Mouse (Mus musculus) cerebellum, postnatal 14 days (tissue): ENCODE results near the gene Pdrg1.

ENCODE experiments used
- DNase-seq, 2 experiments: peaks; one replicate each; pipeline ENCODE4 v3.0.0; 2021; ENCODE audit warnings: mixed read lengths in 2 of 2

The Pdrg1 gene

DNA sequence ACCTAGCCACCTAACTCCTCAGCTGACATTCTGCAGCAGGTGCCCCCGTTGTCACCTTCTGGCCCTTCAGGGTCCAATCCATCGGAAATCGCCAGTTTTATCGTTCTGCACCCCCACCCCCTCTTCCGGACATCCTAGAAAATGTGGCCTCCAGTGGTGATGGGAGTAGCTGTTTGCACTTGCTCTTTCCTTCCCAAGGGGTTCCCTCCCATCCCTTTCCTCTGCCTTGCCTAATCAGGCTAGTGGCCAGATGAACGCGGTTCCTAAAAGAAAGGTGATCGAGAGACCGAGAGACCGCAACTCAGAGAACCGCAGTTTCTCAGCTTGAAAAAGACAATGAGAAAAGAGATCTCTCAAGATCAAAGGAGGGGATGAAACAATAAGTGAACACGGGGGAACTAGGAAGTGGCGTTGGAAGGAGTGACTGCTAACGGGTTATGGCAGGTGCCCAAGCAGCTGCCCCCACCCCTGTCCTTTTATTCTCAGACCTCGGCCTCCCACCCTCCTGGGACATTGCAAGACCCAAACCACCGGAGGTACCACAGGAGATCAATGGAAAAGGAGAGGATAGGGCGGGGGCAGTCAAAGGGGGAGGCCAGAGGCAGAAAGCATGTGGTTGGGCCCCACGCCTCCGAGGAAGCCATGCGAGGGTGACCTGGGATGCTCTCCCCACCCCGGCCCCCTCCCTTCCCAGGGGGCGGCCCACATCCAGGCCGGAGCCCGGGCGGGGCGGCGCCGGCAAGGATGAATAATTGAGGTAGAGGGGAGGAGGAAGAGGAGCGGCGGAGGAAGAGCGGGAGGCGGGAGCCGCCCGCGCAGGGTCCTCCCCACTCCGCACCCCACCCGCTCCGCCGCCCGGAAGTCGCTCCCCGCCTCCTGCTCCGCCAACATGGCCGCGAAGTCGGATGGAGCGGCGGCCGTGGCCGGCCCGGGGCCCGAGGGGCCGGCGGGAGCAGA lies 16.2 kb upstream of the Pdrg1 start, which contains the start of gene Xkr7:
Xkr7 (plus strand) TSS at position 727 of the 957 bp plus-strand sequence.
- peak; percentile 79 to 84 for DNase-seq

DNA sequence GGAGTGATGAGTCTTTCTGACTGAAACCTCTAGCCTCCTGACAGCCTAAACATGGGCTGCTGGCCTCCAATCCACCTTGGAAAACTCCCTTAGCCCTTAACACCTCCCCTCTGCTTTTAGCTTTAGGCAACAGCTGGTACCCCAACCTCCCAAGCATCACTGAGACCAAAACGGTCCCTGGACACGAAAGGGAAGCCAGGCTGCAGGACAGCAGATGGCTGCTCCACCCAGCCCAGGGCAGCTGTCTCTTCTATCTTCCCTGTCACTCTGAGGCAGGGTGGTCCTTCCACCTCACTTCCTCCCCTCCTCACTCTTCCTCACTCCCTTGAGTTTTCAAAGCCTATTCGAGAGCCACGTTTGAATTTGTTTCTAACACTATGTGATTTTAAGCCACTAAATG lies 15.2 kb upstream of the Pdrg1 start:
- DNase-seq: peak in 1 of 2 experiments; percentile 57

- DNase-seq: peak in 1 of 2 experiments; percentile 70
Observed at GRCm38 (mm10) chr2:153027501-153027900, 12.3 kb upstream of the Pdrg1 start.

DNA sequence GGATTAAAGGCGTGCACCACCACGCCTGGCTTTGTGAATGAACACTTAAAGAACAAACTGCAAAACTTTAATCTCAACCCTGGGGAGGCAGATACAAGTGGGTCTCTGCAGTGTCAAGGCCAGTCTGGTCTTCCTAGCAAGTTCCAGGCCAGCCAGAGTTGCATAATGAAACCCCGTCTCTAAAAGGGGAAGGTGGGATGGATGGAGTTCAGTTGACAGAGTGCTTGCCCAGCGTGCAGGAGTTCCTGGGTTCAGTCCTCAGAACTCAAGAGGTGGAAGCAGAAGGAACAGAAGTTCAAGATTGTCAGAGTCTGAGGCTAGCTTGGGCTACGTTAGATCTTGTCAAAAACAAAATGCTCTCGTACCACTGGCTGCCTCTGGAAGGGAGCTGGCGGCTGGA lies 10.8 kb upstream of the Pdrg1 start:
- peak in 1 of 2 experiments; percentile 6 for DNase-seq

GRCm38 (mm10) chr2:153022855-153023254 lies 7.6 kb upstream of the Pdrg1 start:
- DNase-seq: peak in 1 of 2 experiments; percentile 12

GRCm38 (mm10) chr2:153021163-153021562 lies 5.9 kb upstream of the Pdrg1 start:
- DNase-seq: peak in 1 of 2 experiments; percentile 4

GRCm38 (mm10) chr2:153019355-153019754 lies 4.1 kb upstream of the Pdrg1 start:
- DNase-seq: peak in 1 of 2 experiments; percentile 34

- DNase-seq: peak in 1 of 2 experiments; percentile 12
Observed at GRCm38 (mm10) chr2:153016786-153017185, 1.6 kb upstream of the Pdrg1 start.

DNA sequence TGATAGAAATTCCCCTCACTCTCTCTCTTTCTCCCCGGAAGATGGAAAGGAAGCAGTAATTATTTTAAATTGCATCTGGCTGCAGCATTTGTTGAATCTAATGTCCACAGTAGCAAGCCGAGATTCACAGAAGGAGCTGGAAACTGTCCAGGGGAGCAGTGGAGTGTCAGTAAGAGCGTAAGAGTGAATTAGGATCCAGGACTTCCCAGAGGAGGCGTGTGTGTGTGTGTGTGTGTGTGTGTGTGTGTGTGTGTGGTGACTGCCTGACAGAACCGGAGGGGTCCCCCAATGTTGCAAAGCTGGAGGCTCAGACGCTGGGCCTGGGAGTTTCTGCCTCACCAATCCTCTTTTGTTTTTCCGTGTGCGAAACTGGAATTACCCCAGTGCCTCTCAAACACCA lies 577 bp upstream of the Pdrg1 start:
- DNase-seq: peak; percentile 86 to 88

- no peak for DNase-seq
Observed at GRCm38 (mm10) chr2:153013724-153014515, 1.3 kb downstream of the Pdrg1 start.

- peak in 1 of 2 experiments; percentile 44 for DNase-seq
Observed at GRCm38 (mm10) chr2:153009192-153009973, 5.8 kb downstream of the Pdrg1 start.

DNA sequence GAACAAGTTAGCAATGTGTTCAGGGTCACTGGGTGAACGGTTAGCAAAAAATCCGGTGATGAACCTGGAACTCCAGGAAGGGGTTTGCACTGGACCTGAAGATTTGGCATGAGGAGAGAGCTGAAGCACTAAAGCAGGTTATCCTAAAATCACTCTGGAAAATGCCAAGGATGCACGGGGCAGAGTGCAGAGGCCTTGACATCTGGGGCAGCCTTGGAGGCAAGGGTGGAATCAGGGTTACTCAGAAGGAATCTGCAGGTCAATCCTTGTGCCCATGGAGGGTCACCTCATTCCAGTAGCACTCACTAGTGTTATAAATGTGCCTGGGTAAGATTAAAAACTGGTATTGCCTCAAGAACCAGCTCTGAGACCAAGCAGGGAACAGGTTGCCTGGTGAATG lies 9.2 kb downstream of the Pdrg1 start:
- DNase-seq: no peak

GRCm38 (mm10) chr2:153003681-153004338 lies 11.4 kb downstream of the Pdrg1 start:
- no peak for DNase-seq

DNA sequence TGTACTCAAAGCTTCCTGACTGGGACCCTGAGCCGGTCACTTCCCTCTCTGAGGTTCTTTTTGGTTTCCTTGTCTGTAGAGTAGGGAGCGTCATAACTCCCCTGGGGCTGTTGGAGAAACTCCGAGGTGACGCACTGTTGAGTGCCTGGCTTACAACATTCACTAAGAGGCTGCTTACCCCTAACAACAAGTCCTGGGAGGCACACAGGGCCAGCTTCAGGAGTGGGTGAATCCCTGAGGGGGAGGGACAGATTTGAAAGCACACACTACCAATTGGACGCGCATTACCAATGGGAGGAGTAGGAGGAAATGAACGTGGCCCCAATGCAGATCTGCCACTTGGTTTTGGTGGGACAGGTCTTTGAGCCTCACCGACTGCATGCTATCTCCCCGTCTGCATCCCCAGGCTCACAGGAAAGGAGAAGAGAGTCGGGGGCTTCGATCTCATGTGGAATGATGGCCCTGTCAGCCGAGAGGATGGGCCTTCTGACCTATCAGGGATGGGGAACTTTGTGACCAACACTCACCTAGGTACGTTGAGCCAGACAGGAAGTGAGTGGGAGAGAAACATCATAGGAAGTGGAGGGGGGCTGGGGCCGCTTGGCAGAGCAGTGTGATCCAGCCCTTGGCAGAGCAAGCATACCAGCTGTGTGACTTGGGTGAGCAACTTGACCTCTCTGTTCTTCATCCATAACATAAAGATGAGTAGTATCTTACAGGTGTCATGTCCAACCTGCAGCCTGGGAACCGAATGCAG lies 12.6 kb downstream of the Pdrg1 start:
- no peak for DNase-seq

DNA sequence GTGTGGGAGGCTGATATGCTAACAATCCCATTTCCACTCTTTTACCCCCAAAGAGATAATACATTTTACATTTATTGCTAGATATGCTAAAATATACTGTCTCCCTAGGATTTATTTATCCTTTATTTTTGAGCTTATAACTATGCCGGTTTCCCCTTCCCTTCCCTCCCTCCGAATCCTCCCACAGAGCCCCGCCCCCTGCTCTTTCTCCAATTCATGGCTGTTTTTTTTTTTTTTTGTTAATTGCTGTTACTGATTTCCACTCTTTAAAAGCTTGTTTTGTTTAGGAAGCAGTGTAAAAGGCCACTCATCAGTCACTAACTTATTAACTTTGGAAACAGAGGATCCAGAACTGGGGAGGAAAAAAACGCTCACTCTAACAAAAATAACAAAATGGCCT lies 18.2 kb downstream of the Pdrg1 start:
- no peak for DNase-seq

DNA sequence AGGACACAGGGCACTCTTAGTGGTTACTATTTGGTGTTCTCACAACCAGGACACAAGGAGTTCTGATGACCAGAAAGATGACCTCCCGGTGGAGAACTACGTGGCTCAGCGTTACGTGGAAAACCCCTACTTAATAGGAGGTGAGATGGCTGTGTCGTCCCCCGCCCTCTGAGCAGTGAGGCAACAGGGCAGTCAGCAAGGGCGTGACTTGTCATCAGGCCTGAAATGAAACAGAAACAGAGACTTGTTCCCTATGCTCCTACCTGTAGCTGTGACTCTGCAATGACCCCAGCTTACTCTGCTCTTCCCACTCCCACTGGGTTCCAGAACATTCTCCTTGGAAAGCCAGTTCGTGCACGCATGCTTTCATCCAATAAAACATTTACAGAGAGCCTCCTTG lies 23.7 kb downstream of the Pdrg1 start:
- DNase-seq: no peak

DNA sequence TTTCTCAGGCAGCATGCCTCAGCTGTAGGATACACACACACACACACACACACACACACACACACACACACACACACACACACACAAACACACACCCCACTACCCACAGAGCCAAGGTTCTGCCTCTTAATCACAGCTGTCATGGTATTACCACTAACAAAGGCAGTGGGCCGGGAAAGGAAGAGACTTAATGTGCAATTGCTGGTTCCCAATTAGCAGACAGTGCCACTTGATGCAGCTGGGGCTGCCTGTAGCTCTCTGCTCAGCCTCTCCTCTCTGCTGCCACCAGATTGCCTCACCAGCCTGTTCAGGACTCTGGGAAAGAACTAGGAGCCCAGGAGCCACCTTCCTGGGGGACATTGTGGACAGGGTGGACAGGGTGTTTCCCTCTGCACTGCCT lies 29.6 kb downstream of the Pdrg1 start:
- no peak for DNase-seq

DNA sequence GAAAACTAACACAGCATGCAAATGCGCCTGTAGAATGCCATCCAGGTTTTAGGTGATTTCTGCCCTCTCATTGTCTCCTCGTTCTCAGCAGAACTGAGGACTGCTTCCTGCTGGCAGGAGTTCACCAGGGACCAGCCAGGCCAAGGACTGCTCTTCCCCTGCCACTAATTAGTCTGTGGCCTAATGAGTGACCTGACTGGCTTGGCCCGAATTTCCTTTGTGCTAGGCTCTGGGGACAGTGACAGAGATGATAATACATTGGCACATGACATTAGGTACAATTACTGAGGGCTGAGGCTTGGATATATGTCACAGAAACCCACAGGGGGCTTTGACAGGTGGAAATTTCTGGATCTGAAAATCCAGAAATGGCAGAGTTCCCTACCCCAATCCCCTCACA lies 38.2 kb downstream of the Pdrg1 start:
- no peak for DNase-seq

DNA sequence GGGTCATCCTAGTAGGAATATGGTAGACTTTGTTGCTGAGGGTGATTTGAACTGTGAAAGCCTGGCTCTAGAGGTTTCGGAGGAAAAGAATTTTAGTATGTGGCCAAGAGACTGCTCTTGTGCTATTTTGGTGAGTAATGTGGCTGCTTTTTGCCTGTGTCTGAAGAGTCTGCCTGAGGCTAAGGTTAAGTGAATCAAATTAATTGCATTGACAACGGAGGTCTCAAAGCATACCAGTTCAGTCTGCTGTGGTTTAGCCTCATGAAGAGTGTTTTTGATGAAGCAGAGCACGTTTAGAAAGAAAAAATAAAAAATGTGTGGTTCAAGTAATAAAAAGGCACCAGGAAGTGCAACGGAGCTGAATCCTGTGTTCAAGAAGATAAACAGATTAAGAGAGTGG lies 49.7 kb downstream of the Pdrg1 start:
- DNase-seq: no peak

- peak; percentile 82 to 85 for DNase-seq
Observed at GRCm38 (mm10) chr2:152962091-152962793, 53.0 kb downstream of the Pdrg1 start, which contains the start of gene Ttll9. Gene Ttll9 (plus strand): TSS chr2:152962485.
